Mouse (Mus musculus): ENCODE measurements around the gene Sin3a. TPM values are rescaled to one million over a fixed set of nuclear protein-coding genes. Genes with fewer than 3 reads are reported as not detected.

Sin3a gene
- polyA plus RNA-seq, 1 experiment from 2014 or later: 28.2 TPM

- peak overlapping the region; percentile 79 for H3K27ac ChIP-seq (ENCODE audit: low read length)
- H3K27me3 ChIP-seq (replicated peaks; ENCODE audit: control insufficient read depth, insufficient read depth, low read length): no peaks in the 10 kb centered on the region
- peak overlapping the region; percentile 96 for H3K4me2 ChIP-seq (ENCODE audit: low read length)
- no peak for ATAC-seq
- H3K4me1 ChIP-seq (replicated peaks; ENCODE audit: control insufficient read depth, insufficient read depth, low read length): peaks cover 28% of the 10 kb centered on the region
- under 1% methylated on average over 15 of the region's 15 CpGs for WGBS
- H3K36me3 ChIP-seq (ENCODE audit: control insufficient read depth, insufficient read depth): no peaks in the 10 kb centered on the region
- no peaks in the 10 kb centered on the region for H3K9me3 ChIP-seq (ENCODE audit: control insufficient read depth, low read length)
- peak overlapping the region; percentile 99 for H3K4me3 ChIP-seq (replicated peaks; ENCODE audit: low read length)
- peak overlapping the region; percentile 56 for H3K9ac ChIP-seq (replicated peaks; ENCODE audit: low read depth, low read length)
Observed at GRCm38 (mm10) chr9:57073790-57074094, 1.9 kb downstream of the Sin3a start.

- ATAC-seq: no peak
- 3% methylated on average over 21 of the region's 21 CpGs for WGBS
- Histone ChIP-seq H3K9ac (replicated peaks; ENCODE audit: low read depth, low read length) (peak overlapping the region; percentile 56), H3K27me3 (replicated peaks; ENCODE audit: control insufficient read depth, insufficient read depth, low read length) (no peaks in the 10 kb centered on the region), H3K27ac (ENCODE audit: low read length) (peak overlapping the region; percentile 79), H3K4me2 (ENCODE audit: low read length) (peak overlapping the region; percentile 96), H3K4me3 (replicated peaks; ENCODE audit: low read length) (peak overlapping the region; percentile 99), H3K4me1 (replicated peaks; ENCODE audit: control insufficient read depth, insufficient read depth, low read length) (peaks cover 28% of the 10 kb centered on the region), H3K36me3 (ENCODE audit: control insufficient read depth, insufficient read depth) (no peaks in the 10 kb centered on the region), H3K9me3 (ENCODE audit: control insufficient read depth, low read length) (no peaks in the 10 kb centered on the region)
Observed at GRCm38 (mm10) chr9:57074171-57074821, 2.5 kb downstream of the Sin3a start.

GRCm38 (mm10) chr9:57074822-57075603 is 3.2 kb downstream of the Sin3a start:
- Histone ChIP-seq H3K4me1 (replicated peaks; ENCODE audit: control insufficient read depth, insufficient read depth, low read length) (peaks cover 28% of the 10 kb centered on the region), H3K27me3 (replicated peaks; ENCODE audit: control insufficient read depth, insufficient read depth, low read length) (no peaks in the 10 kb centered on the region), H3K9ac (replicated peaks; ENCODE audit: low read depth, low read length) (peak overlapping the region; percentile 56), H3K9me3 (ENCODE audit: control insufficient read depth, low read length) (no peaks in the 10 kb centered on the region), H3K27ac (ENCODE audit: low read length) (peak overlapping the region; percentile 79), H3K36me3 (ENCODE audit: control insufficient read depth, insufficient read depth) (no peaks in the 10 kb centered on the region), H3K4me3 (replicated peaks; ENCODE audit: low read length) (peak overlapping the region; percentile 99), H3K4me2 (ENCODE audit: low read length) (peak overlapping the region; percentile 96)
- 3% methylated on average over 17 of the region's 17 CpGs for WGBS
- no peak for ATAC-seq

GRCm38 (mm10) chr9:57075681-57076381 is 4.0 kb downstream of the Sin3a start:
- no peaks in the 10 kb centered on the region for H3K36me3 ChIP-seq (ENCODE audit: control insufficient read depth, insufficient read depth)
- H3K9me3 ChIP-seq (ENCODE audit: control insufficient read depth, low read length): no peaks in the 10 kb centered on the region
- H3K4me2 ChIP-seq (ENCODE audit: low read length): peak overlapping the region; percentile 96
- H3K4me3 ChIP-seq (replicated peaks; ENCODE audit: low read length): peak overlapping the region; percentile 99
- peak; percentile 85 for ATAC-seq
- peak overlapping the region; percentile 85 for H3K9ac ChIP-seq (replicated peaks; ENCODE audit: low read depth, low read length)
- H3K4me1 ChIP-seq (replicated peaks; ENCODE audit: control insufficient read depth, insufficient read depth, low read length): peaks cover 28% of the 10 kb centered on the region
- no peaks in the 10 kb centered on the region for H3K27me3 ChIP-seq (replicated peaks; ENCODE audit: control insufficient read depth, insufficient read depth, low read length)
- peak overlapping the region; percentile 99 for H3K27ac ChIP-seq (ENCODE audit: low read length)
- WGBS: under 1% methylated on average over 43 of the region's 43 CpGs

GRCm38 (mm10) chr9:57076701-57077660 is 5.1 kb downstream of the Sin3a start:
- Histone ChIP-seq H3K4me1 (replicated peaks; ENCODE audit: control insufficient read depth, insufficient read depth, low read length) (peaks cover 22% of the 10 kb centered on the region), H3K27ac (ENCODE audit: low read length) (peak overlapping the region; percentile 99), H3K27me3 (replicated peaks; ENCODE audit: control insufficient read depth, insufficient read depth, low read length) (no peaks in the 10 kb centered on the region), H3K4me2 (ENCODE audit: low read length) (peak overlapping the region; percentile 78), H3K9ac (replicated peaks; ENCODE audit: low read depth, low read length) (peak overlapping the region; percentile 85), H3K9me3 (ENCODE audit: control insufficient read depth, low read length) (no peaks in the 10 kb centered on the region), H3K36me3 (ENCODE audit: control insufficient read depth, insufficient read depth) (no peaks in the 10 kb centered on the region), H3K4me3 (replicated peaks; ENCODE audit: low read length) (peak overlapping the region; percentile 99)
- peak; percentile 11 for ATAC-seq
- WGBS: under 1% methylated on average over 60 of the region's 72 CpGs

GRCm38 (mm10) chr9:57082236-57082635 is 10.4 kb downstream of the Sin3a start:
- H3K4me1 ChIP-seq (replicated peaks; ENCODE audit: control insufficient read depth, insufficient read depth, low read length): peaks cover 6% of the 10 kb centered on the region; the same call in 1 of the 2 replicates
- H3K27ac ChIP-seq (ENCODE audit: low read length): no peak overlapping the region
- no peaks in the 10 kb centered on the region for H3K27me3 ChIP-seq (replicated peaks; ENCODE audit: control insufficient read depth, insufficient read depth, low read length)
- peaks cover 3% of the 10 kb centered on the region for H3K36me3 ChIP-seq (ENCODE audit: control insufficient read depth, insufficient read depth)
- no peak overlapping the region for H3K4me2 ChIP-seq (ENCODE audit: low read length)
- 80% methylated on average over 3 of the region's 3 CpGs for WGBS
- no peak overlapping the region for H3K9ac ChIP-seq (replicated peaks; ENCODE audit: low read depth, low read length)
- no peaks in the 10 kb centered on the region for H3K9me3 ChIP-seq (ENCODE audit: control insufficient read depth, low read length)
- H3K4me3 ChIP-seq (replicated peaks; ENCODE audit: low read length): no peak overlapping the region
- no peak for ATAC-seq

GRCm38 (mm10) chr9:57117261-57117755 is 45.5 kb downstream of the Sin3a start:
- Histone ChIP-seq H3K36me3 (ENCODE audit: control insufficient read depth, insufficient read depth) (peaks cover 38% of the 10 kb centered on the region), H3K4me1 (replicated peaks; ENCODE audit: control insufficient read depth, insufficient read depth, low read length) (no peaks in the 10 kb centered on the region), H3K4me2 (ENCODE audit: low read length) (no peak overlapping the region), H3K27ac (ENCODE audit: low read length) (no peak overlapping the region), H3K9me3 (ENCODE audit: control insufficient read depth, low read length) (no peaks in the 10 kb centered on the region), H3K9ac (replicated peaks; ENCODE audit: low read depth, low read length) (no peak overlapping the region), H3K4me3 (replicated peaks; ENCODE audit: low read length) (no peak overlapping the region), H3K27me3 (replicated peaks; ENCODE audit: control insufficient read depth, insufficient read depth, low read length) (no peaks in the 10 kb centered on the region)
- ATAC-seq: no peak
- WGBS: 89% methylated on average over 13 of the region's 13 CpGs

GRCm38 (mm10) chr9:57129641-57130040 is 57.8 kb downstream of the Sin3a start:
- peak overlapping the region; percentile 58 for H3K4me2 ChIP-seq (ENCODE audit: low read length)
- no peak overlapping the region for H3K27ac ChIP-seq (ENCODE audit: low read length)
- no peak overlapping the region for H3K9ac ChIP-seq (replicated peaks; ENCODE audit: low read depth, low read length)
- H3K4me3 ChIP-seq (replicated peaks; ENCODE audit: low read length): no peak overlapping the region; the same call in 1 of the 2 replicates
- H3K9me3 ChIP-seq (ENCODE audit: control insufficient read depth, low read length): no peaks in the 10 kb centered on the region
- no peak for ATAC-seq
- peaks cover 7% of the 10 kb centered on the region for H3K36me3 ChIP-seq (ENCODE audit: control insufficient read depth, insufficient read depth)
- no peaks in the 10 kb centered on the region for H3K27me3 ChIP-seq (replicated peaks; ENCODE audit: control insufficient read depth, insufficient read depth, low read length)
- peaks cover 13% of the 10 kb centered on the region for H3K4me1 ChIP-seq (replicated peaks; ENCODE audit: control insufficient read depth, insufficient read depth, low read length)

Measured in forebrain, embryonic 16.5 days (tissue).